Mouse (Mus musculus): ENCODE measurements at regions not wholly inside any gene's neighbourhood (a gene's known extent, or its start where the extent isn't known, plus 50 kb on each side); places are given as distances from the start of the nearest gene placed in this dataset.

DNA sequence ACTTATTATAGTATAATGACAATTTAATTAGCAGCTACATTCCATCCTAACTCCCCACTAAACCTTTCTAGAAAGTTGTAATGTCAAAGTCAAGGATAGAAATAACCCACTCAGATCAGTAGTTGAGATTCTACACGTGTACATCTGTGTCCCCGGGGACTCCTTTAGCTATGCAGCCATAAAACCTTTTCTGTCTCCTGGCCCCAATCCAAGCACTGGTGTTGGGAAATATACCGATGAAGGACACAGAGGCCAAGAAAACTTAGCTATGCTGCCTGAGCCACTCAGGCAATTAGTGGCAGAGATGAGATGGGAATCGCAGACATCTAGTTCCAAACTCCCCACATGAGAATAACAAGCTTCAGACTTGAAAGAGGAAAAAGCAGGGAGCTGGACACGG is 190.1 kb downstream of the Ackr3 start:
- TF ChIP-seq POLR2A (IDR thresholded peaks at IDR 0.05; ENCODE audit: borderline replicate concordance, extremely low read depth, low read depth, low read length) (no peak), CTCF (IDR thresholded peaks at IDR 0.05; ENCODE audit: insufficient read depth, low read length) (no peak)

Measured in lung, adult 2 months (tissue).